In genomic region chr5:86065876-86066550, GRCm38 (mm10) we compare ENCODE assay signal across 8 mouse cellular contexts. TPM values are rescaled to one million over a fixed set of nuclear protein-coding genes. Genes with fewer than 3 reads are reported as not detected.
A peak's percentile ranks its signal among the peaks of the same experiment; 100 is the strongest.
DNase-seq lines count a peak whose midpoint lies in the region; ATAC-seq lines count a peak whose summit lies in the region.

No protein-coding gene starts in this region.

- H3K27me3 ChIP-seq in kidney, embryonic 16.5 days (ENCODE audit: insufficient read depth, low read length): no peaks in the 10 kb centered on the region
- H3K27me3 ChIP-seq in heart, embryonic 16.5 days (ENCODE audit: control insufficient read depth, insufficient read depth, low read length): no peaks in the 10 kb centered on the region

- no peak for DNase-seq in kidney, adult 9 months
- DNase-seq in adrenal gland, postnatal 36 days: no peak
- DNase-seq in ovary, adult 18-20 months (ENCODE audit: low spot score): no peak
- no peak for DNase-seq in gastrocnemius, adult 8-10 months (ENCODE audit: low spot score in 2 of 2)

- WGBS in kidney, embryonic 16.5 days: under 1% methylated on average over 17 of the region's 17 CpGs
- WGBS in heart, embryonic 16.5 days: under 1% methylated on average over 17 of the region's 17 CpGs
- WGBS in macrophage (ENCODE audit: missing documents): under 1% methylated on average over 13 of the region's 17 CpGs

- H3K27ac ChIP-seq in kidney, embryonic 16.5 days (ENCODE audit: low read length): peak overlapping the region; percentile 89
- H3K27ac ChIP-seq in heart, embryonic 16.5 days (ENCODE audit: low read length): peak overlapping the region; percentile 80
- peak overlapping the region; percentile 54 for H3K27ac ChIP-seq in macrophage

- peak overlapping the region; percentile 62 for H3K9ac ChIP-seq in kidney, embryonic 16.5 days (replicated peaks; ENCODE audit: low read length)
- peak overlapping the region; percentile 67 for H3K9ac ChIP-seq in heart, embryonic 16.5 days (ENCODE audit: low read length)

- H3K36me3 ChIP-seq in kidney, embryonic 16.5 days (ENCODE audit: insufficient read depth, low read length): no peaks in the 10 kb centered on the region
- H3K36me3 ChIP-seq in heart, embryonic 16.5 days (ENCODE audit: control insufficient read depth, insufficient read depth): no peaks in the 10 kb centered on the region
- no peaks in the 10 kb centered on the region for H3K36me3 ChIP-seq in macrophage (ENCODE audit: inconsistent target)

- no peaks in the 10 kb centered on the region for H3K9me3 ChIP-seq in kidney, embryonic 16.5 days (ENCODE audit: low read length)
- 0 out of 2 replicates have a peak, but pooled peaks cover 3% of the 10 kb centered on the region for H3K9me3 ChIP-seq in heart, embryonic 16.5 days (replicated peaks; ENCODE audit: control insufficient read depth, low read length)

- peak overlapping the region; percentile 83 for H3K4me2 ChIP-seq in kidney, embryonic 16.5 days (replicated peaks; ENCODE audit: low read depth, low read length)
- H3K4me2 ChIP-seq in heart, embryonic 16.5 days (ENCODE audit: low read depth, low read length): peak overlapping the region; percentile 90

- peaks cover 12% of the 10 kb centered on the region; the same call in 1 of the 2 replicates for H3K4me1 ChIP-seq in kidney, embryonic 16.5 days (ENCODE audit: insufficient read depth, low read length)
- peaks cover 9% of the 10 kb centered on the region for H3K4me1 ChIP-seq in heart, embryonic 16.5 days (ENCODE audit: control insufficient read depth, insufficient read depth, low read length)

- peak; percentile 69 for ATAC-seq in kidney, embryonic 16.5 days (ENCODE audit: low FRiP score, low TSS enrichment)
- ATAC-seq in activated CD4-positive, CD25-positive, alpha-beta regulatory T cell, adult 4 months: peak; percentile 22
- ATAC-seq in heart, embryonic 16.5 days (replicated peaks; ENCODE audit: extremely low read depth, insufficient read depth, low FRiP score): peak; percentile 25

- H3K4me3 ChIP-seq in kidney, embryonic 16.5 days (ENCODE audit: low read length): peak overlapping the region; percentile 86
- peak overlapping the region; percentile 97 for H3K4me3 ChIP-seq in heart, embryonic 16.5 days (ENCODE audit: low read length)
- H3K4me3 ChIP-seq in macrophage (ENCODE audit: inconsistent target): peak overlapping the region; percentile 47

- peaks cover 41% of the 10 kb centered on the region for H3K79me2 ChIP-seq in macrophage (ENCODE audit: inconsistent target)

RNA-seq across cellular contexts. Expression of gene Cenpc1, which starts 0.6 kb away (rescaled TPM):
- 29.5 and 33.6 TPM in 2 replicates for polyA plus RNA-seq in kidney, embryonic 16.5 days (2015; fragmentation: Nextera tagmentation; extraction: Ambion mirVana)
- 10 to 100 TPM; 25.8 to 30.3 TPM for polyA plus RNA-seq in activated CD4-positive, CD25-positive, alpha-beta regulatory T cell, adult 4 months (2017; shearing (Covaris generic))
- 21.8 and 22.0 TPM in 2 replicates for polyA plus RNA-seq in heart, embryonic 16.5 days (2015; fragmentation: Nextera tagmentation; extraction: Ambion mirVana)
- total RNA-seq in macrophage (2018; cell fraction: chromatin; rRNA removed): 10 to 100 TPM; 43.2 to 81.1 (median 59.7) TPM
- total RNA-seq in macrophage (2018; cell fraction: cytosol; rRNA removed): 10 to 100 TPM in 20 of 26 experiments, 1 to 10 TPM in 6; 8.5 to 13.7 (median 11.1) TPM
- 10 to 100 TPM; 16.5 to 54.6 (median 32.7) TPM for total RNA-seq in macrophage (2018; cell fraction: nucleus; rRNA removed)
- 8.8 to 16.9 TPM (median 12.0 TPM) in 3 replicates for polyA plus RNA-seq in macrophage (2018)
- total RNA-seq in adrenal gland, postnatal 36 days (2021): 10 to 100 TPM; 14.7 to 15.0 TPM
- total RNA-seq in gastrocnemius, adult 8-10 months (2022): 1 to 10 TPM; 2.3 to 3.3 (median 2.6) TPM

RNA-seq across cellular contexts. Expression of gene Stap1, which starts 5.5 kb away (rescaled TPM):
- polyA plus RNA-seq in kidney, embryonic 16.5 days (2015; fragmentation: Nextera tagmentation; extraction: Ambion mirVana): 0.27 and 0.91 TPM in 2 replicates
- polyA plus RNA-seq in activated CD4-positive, CD25-positive, alpha-beta regulatory T cell, adult 4 months (2017; shearing (Covaris generic)): 10 to 100 TPM; 62.4 to 86.2 TPM
- 2.4 and 7.5 TPM in 2 replicates for polyA plus RNA-seq in heart, embryonic 16.5 days (2015; fragmentation: Nextera tagmentation; extraction: Ambion mirVana)
- total RNA-seq in macrophage (2018; cell fraction: chromatin; rRNA removed): 100 to 1,000 TPM in 13 of 26 experiments, 10 to 100 TPM in 13; 12.3 to 386 (median 98.8) TPM
- total RNA-seq in macrophage (2018; cell fraction: cytosol; rRNA removed): 10 to 100 TPM; 15.9 to 40.3 (median 28.5) TPM
- total RNA-seq in macrophage (2018; cell fraction: nucleus; rRNA removed): 100 to 1,000 TPM in 9 of 26 experiments, 10 to 100 TPM in 17; 32.8 to 249 (median 83.5) TPM
- 23.6 to 56.7 TPM (median 42.1 TPM) in 3 replicates for polyA plus RNA-seq in macrophage (2018)
- total RNA-seq in adrenal gland, postnatal 36 days (2021): under 1 TPM; 0.59 to 0.60 TPM
- total RNA-seq in gastrocnemius, adult 8-10 months (2022): not detected

Comparison
In these comparisons a context has a peak if more than half of its experiments do, and no peak if none do; other contexts are left out.
1. H3K4me3 ChIP-seq: peak in every context shown above with its lines; median percentile 97 in heart, embryonic 16.5 days; 86 in kidney, embryonic 16.5 days; 47 in macrophage.